Mouse (Mus musculus): ENCODE results near the gene Pde10a.

Gene Pde10a

DNA sequence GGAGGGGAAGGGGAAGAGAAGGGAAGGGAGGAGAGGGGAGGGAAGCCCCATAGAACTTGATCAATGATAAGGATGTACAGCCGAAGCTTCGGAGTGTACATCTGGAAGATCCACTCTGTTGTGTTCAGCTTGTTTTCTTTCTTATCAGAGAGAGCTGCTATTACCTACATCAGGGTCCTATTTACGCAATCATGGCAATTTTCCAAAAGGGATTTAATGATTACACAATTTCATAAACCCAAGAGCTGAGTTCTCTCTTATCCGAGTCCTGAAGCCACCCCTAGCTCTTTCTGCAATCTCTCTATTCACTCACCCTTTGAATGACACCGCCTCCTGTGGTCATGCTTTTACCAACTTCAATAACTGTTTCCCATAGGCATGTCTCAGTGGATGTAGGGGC lies 508.3 kb downstream of the Pde10a start:
- in situ Hi-C loops (cut with MboI, MseI) = no loop called here

DNA sequence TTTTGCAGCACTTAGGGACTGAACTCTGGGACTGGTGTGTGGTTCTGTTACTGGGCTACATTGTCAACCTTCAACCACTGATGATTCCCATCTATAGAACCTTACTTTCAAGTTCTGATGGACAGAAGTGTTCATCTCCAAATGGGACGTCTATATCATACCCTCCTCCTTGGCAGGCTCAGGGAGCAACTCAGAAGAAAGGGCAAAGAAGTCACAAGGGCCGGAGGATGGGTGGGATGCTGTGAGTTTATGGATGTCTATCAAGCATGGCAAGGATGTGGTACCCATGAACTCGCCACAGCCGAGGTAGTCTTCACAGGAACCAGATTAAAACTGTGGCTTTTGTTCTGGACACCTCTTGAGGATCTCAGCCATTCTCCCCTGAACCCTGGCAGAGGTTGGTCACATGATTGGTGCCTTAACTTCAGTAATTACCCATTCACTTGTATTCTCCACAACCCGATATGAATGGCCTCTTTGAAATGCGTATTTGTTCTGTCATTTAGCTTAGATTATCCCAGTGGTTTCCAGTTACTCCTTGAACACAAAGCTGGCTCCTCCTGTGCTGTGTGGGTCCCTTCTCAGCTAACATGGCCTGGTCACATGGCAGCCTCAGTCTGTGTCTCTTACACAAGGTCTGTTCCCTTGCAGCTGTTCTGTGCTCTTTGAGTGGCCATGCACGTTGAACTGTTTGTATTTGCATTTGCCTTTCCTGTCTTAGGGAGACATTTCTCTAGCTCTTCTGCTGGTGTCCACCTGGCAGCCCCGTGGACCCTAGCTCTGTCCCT lies 510.6 kb downstream of the Pde10a start:
- in situ Hi-C loops (cut with MboI, MseI) = no loop called here

Data from regulatory T cell (primary cell).